ENCODE assay signal across 8 mouse cellular contexts in genomic region chr10:21160537-21161358, GRCm38 (mm10). TPM values are rescaled to one million over a fixed set of nuclear protein-coding genes. Genes with fewer than 3 reads are reported as not detected.
DNase-seq lines count a peak whose midpoint lies in the region; ATAC-seq lines count a peak whose summit lies in the region.

Gene Myb (minus strand): TSS chr10:21160984.

- H3K36me3 ChIP-seq in forebrain, embryonic 14.5 days (ENCODE audit: control insufficient read depth, insufficient read depth, low read length): no peaks in the 10 kb centered on the region
- no peaks in the 10 kb centered on the region for H3K36me3 ChIP-seq in hindbrain, embryonic 15.5 days
- no peaks in the 10 kb centered on the region; the same call in 1 of the 2 replicates for H3K36me3 ChIP-seq in limb, embryonic 10.5 days
- 0 out of 2 replicates have a peak, but pooled peaks cover 2% of the 10 kb centered on the region for H3K36me3 ChIP-seq in midbrain, embryonic 10.5 days

- DNase-seq in adrenal gland, adult (ENCODE audit: inconsistent age in 2 of 2, low spot score in 1 of 2): peak; percentile 62 to 84
- no peak for DNase-seq in adrenal gland, adult 8-10 months
- peak; percentile 20 for DNase-seq in cerebellum, adult 11 months
- DNase-seq in forebrain, embryonic 14.5 days (ENCODE audit: low spot score): peak; percentile 84
- peak; percentile 85 for DNase-seq in limb, embryonic 10.5 days (ENCODE audit: low spot score)
- peak; percentile 87 for DNase-seq in midbrain, embryonic 10.5 days (ENCODE audit: low spot score)
- peak; percentile 64 for DNase-seq in spleen, adult 12 weeks (ENCODE audit: low spot score)

- H3K27ac ChIP-seq in forebrain, embryonic 14.5 days (ENCODE audit: low read depth, low read length): peak within 1 kb of the TSS; percentile 21; the same call in 1 of the 2 replicates
- H3K27ac ChIP-seq in hindbrain, embryonic 15.5 days (replicated peaks): peak within 1 kb of the TSS; percentile 68
- H3K27ac ChIP-seq in limb, embryonic 10.5 days: peak within 1 kb of the TSS; percentile 96
- peak within 1 kb of the TSS; percentile 93 for H3K27ac ChIP-seq in midbrain, embryonic 10.5 days (replicated peaks)

- peaks cover 8% of the 10 kb centered on the region; the same call in 1 of the 2 replicates for H3K4me1 ChIP-seq in forebrain, embryonic 14.5 days (ENCODE audit: control insufficient read depth, insufficient read depth, low read length)
- peaks cover 30% of the 10 kb centered on the region for H3K4me1 ChIP-seq in hindbrain, embryonic 15.5 days (replicated peaks)
- peaks cover 26% of the 10 kb centered on the region for H3K4me1 ChIP-seq in limb, embryonic 10.5 days
- peaks cover 35% of the 10 kb centered on the region for H3K4me1 ChIP-seq in midbrain, embryonic 10.5 days

- peak within 1 kb of the TSS; percentile 86 for H3K9ac ChIP-seq in forebrain, embryonic 14.5 days (ENCODE audit: low read length)
- H3K9ac ChIP-seq in hindbrain, embryonic 15.5 days: peak within 1 kb of the TSS; percentile 74

- H3K4me3 ChIP-seq in forebrain, embryonic 14.5 days (ENCODE audit: low read depth, low read length): peak within 1 kb of the TSS; percentile 61
- H3K4me3 ChIP-seq in hindbrain, embryonic 15.5 days: peak within 1 kb of the TSS; percentile 84
- peak within 1 kb of the TSS; percentile 82 for H3K4me3 ChIP-seq in limb, embryonic 10.5 days
- peak within 1 kb of the TSS; percentile 86 for H3K4me3 ChIP-seq in midbrain, embryonic 10.5 days

- peaks cover 25% of the 10 kb centered on the region for H3K27me3 ChIP-seq in forebrain, embryonic 14.5 days (replicated peaks; ENCODE audit: control insufficient read depth, insufficient read depth, low read length)
- H3K27me3 ChIP-seq in hindbrain, embryonic 15.5 days: peaks cover 30% of the 10 kb centered on the region
- peaks cover 53% of the 10 kb centered on the region for H3K27me3 ChIP-seq in limb, embryonic 10.5 days (ENCODE audit: low read depth, poor library complexity, severe bottlenecking)
- peaks cover 76% of the 10 kb centered on the region for H3K27me3 ChIP-seq in midbrain, embryonic 10.5 days (ENCODE audit: low read depth, poor library complexity, severe bottlenecking)

- H3K4me2 ChIP-seq in forebrain, embryonic 14.5 days (ENCODE audit: low read length): peak within 1 kb of the TSS; percentile 99
- H3K4me2 ChIP-seq in hindbrain, embryonic 15.5 days: peak within 1 kb of the TSS; percentile 99

- peak; percentile 88 for ATAC-seq in forebrain, embryonic 14.5 days
- ATAC-seq in hindbrain, embryonic 15.5 days (ENCODE audit: low FRiP score, low read depth): peak; percentile 85

- WGBS in forebrain, embryonic 14.5 days: under 1% methylated on average over 63 of the region's 86 CpGs
- under 1% methylated on average over 84 of the region's 86 CpGs for WGBS in hindbrain, embryonic 15.5 days
- under 1% methylated on average over 84 of the region's 86 CpGs for WGBS in limb, embryonic 10.5 days
- under 1% methylated on average over 83 of the region's 86 CpGs for whole genome bisulfite sequencing in midbrain, embryonic 10.5 days

- no peaks in the 10 kb centered on the region for H3K9me3 ChIP-seq in forebrain, embryonic 14.5 days (replicated peaks; ENCODE audit: control insufficient read depth, low read length)
- no peaks in the 10 kb centered on the region for H3K9me3 ChIP-seq in hindbrain, embryonic 15.5 days
- no peaks in the 10 kb centered on the region for H3K9me3 ChIP-seq in limb, embryonic 10.5 days (replicated peaks)
- no peaks in the 10 kb centered on the region for H3K9me3 ChIP-seq in midbrain, embryonic 10.5 days (replicated peaks)

RNA-seq across cellular contexts. Expression of gene Myb, which starts in this region (rescaled TPM):
- not detected for total RNA-seq in adrenal gland, adult 8-10 months (2022)
- 2.6 and 3.2 TPM in 2 replicates for polyA plus RNA-seq in forebrain, embryonic 14.5 days (2014; fragmentation: Nextera tagmentation; extraction: Ambion mirVana)
- 2.9 and 3.5 TPM in 2 replicates for polyA plus RNA-seq in hindbrain, embryonic 15.5 days (2015; fragmentation: Nextera tagmentation; extraction: Ambion mirVana)
- 4.0 and 5.2 TPM in 2 replicates for polyA plus RNA-seq in limb, embryonic 10.5 days (2016; fragmentation: Nextera tagmentation; extraction: Ambion mirVana)
- 5.1 and 6.8 TPM in 2 replicates for polyA plus RNA-seq in midbrain, embryonic 10.5 days (2016; fragmentation: Nextera tagmentation; extraction: Ambion mirVana)

Comparison
In these comparisons a context has a peak if more than half of its experiments do, and no peak if none do; other contexts are left out.
1. H3K27ac ChIP-seq: peak in every context shown above with its lines; median percentile 96 in limb, embryonic 10.5 days; 93 in midbrain, embryonic 10.5 days; 68 in hindbrain, embryonic 15.5 days; 21 in forebrain, embryonic 14.5 days.